Mouse (Mus musculus): ENCODE results near the gene Abca16.

GRCm38 (mm10) chr7:120534805-120535204 is 125.4 kb downstream of the Abca16 start:
- TF ChIP-seq CTCF (conservative IDR thresholded peaks at IDR 0.05; ENCODE audit: low read length): no peak
- TF ChIP-seq POU5F1 (IDR thresholded peaks at IDR 0.05; ENCODE audit: borderline replicate concordance, low read length): no peak
- TF ChIP-seq NANOG (IDR thresholded peaks at IDR 0.05; ENCODE audit: borderline replicate concordance, low read length): no peak
